In the genomic region with DNA sequence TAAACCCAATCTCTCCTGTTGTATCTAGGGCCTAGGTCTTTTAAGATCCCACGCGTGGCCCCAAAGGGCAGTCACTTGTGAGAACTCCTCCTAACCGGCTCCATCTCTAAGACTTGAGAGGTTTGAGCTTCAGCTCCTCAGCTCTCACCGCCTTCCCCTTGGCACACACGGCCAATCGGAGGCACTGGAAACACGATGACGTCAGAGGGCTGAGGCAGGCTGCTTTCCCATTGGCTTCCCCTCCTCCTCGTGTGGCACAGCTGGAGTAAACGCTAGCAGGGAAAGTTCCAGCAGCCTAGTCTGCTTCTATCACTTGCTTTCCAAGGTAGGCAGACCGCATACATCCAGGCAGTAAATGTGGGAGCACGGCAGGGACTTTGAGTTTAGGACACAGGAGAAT, we compare ENCODE assay signal across 22 mouse cellular contexts.
DNase-seq lines count a peak whose midpoint lies in the region; ATAC-seq and TF ChIP-seq lines count a peak whose summit lies in the region.
"Had no signal": no experiment of that assay in that cellular context is flagged by ENCODE, and none has a peak within 500 bp of the region (broad histone marks: within the 10 kb centered on the region; RNA-seq: fewer than 3 reads in every experiment).

No protein-coding gene starts in this region.

- WGBS in lung, postnatal 0 days, result 56% methylated on average over 12 of the region's 12 CpGs
- WGBS in forebrain, embryonic 11.5 days, result 80% methylated on average over 12 of the region's 12 CpGs

- H3K36me3 ChIP-seq in lung, postnatal 0 days (ENCODE audit: insufficient read depth, low read length), result no peaks in the 10 kb centered on the region
- no peaks in the 10 kb centered on the region for H3K36me3 ChIP-seq in G1E (replicated peaks)
- no peaks in the 10 kb centered on the region for H3K36me3 ChIP-seq in forebrain, embryonic 11.5 days (ENCODE audit: control insufficient read depth, insufficient read depth, low read length)
- H3K36me3 ChIP-seq: embryonic facial prominence, embryonic 15.5 days; heart, embryonic 12.5 days; hindbrain, embryonic 15.5 days; midbrain, embryonic 10.5 days; neural tube, embryonic 15.5 days had no signal

- no peak overlapping the region for H3K9ac ChIP-seq in lung, postnatal 0 days (replicated peaks; ENCODE audit: low read depth)
- no peak overlapping the region for H3K9ac ChIP-seq in forebrain, embryonic 11.5 days (ENCODE audit: low read length)
- H3K9ac ChIP-seq: embryonic facial prominence, embryonic 15.5 days; forebrain, postnatal 0 days; heart, embryonic 12.5 days; hindbrain, embryonic 15.5 days; liver, embryonic 14.5 days; neural tube, embryonic 15.5 days had no signal

- TF ChIP-seq CTCF in lung, postnatal 0 days (IDR thresholded peaks at IDR 0.05), result no peak
- TF ChIP-seq CTCF in G1E (IDR thresholded peaks at IDR 0.05; ENCODE audit: low read depth, low read length), result no peak
- no peak for TF ChIP-seq CTCF in brain, embryonic 14.5 days (IDR thresholded peaks at IDR 0.05; ENCODE audit: borderline replicate concordance, extremely low read depth, insufficient read depth, insufficient read length)

- no peak for TF ChIP-seq POLR2A in brain, embryonic 14.5 days (IDR thresholded peaks at IDR 0.05; ENCODE audit: borderline replicate concordance, extremely low read depth, insufficient read depth, insufficient read length, poor library complexity, severe bottlenecking)

- no peak for TF ChIP-seq EP300 in lung, postnatal 0 days (IDR thresholded peaks at IDR 0.05)

- peak; percentile 40 for DNase-seq in embryo, embryonic 10 days (ENCODE audit: low spot score)
- no peak for DNase-seq in embryo, embryonic 9.5 days (ENCODE audit: extremely low spot score)
- DNase-seq in lung, postnatal 0 days (ENCODE audit: low spot score), result peak; percentile 12
- DNase-seq in lung, postnatal 14 days, result no peak
- no peak for DNase-seq in G1E (ENCODE audit: low spot score)
- peak; percentile 37 for DNase-seq in brain, embryonic 14.5 days (ENCODE audit: low read depth)
- no peak for DNase-seq in forebrain, embryonic 11.5 days (ENCODE audit: low spot score)
- DNase-seq in kidney, postnatal 25 days, result no peak
- DNase-seq: adrenal gland, postnatal 25 days; cerebellum, adult 11 months; forebrain, postnatal 0 days; gastrocnemius, postnatal 14 days; heart, adult 11 months; layer of hippocampus, postnatal 36 days; right cerebral cortex, postnatal 14 days; thymus, postnatal 14 days had no signal

- H3K9me3 ChIP-seq in lung, postnatal 0 days (ENCODE audit: low read length), result no peaks in the 10 kb centered on the region
- H3K9me3 ChIP-seq in G1E (replicated peaks), result peaks cover 61% of the 10 kb centered on the region
- no peaks in the 10 kb centered on the region for H3K9me3 ChIP-seq in forebrain, embryonic 11.5 days (ENCODE audit: control insufficient read depth, low read length)
- H3K9me3 ChIP-seq: embryonic facial prominence, embryonic 15.5 days; heart, embryonic 12.5 days; hindbrain, embryonic 15.5 days; midbrain, embryonic 10.5 days; neural tube, embryonic 15.5 days had no signal

- no peak for ATAC-seq in lung, postnatal 0 days
- no peak for ATAC-seq in G1E (ENCODE audit: extremely low read depth, insufficient number of reproducible peaks, low FRiP score, poor library complexity, severe bottlenecking)
- ATAC-seq in forebrain, embryonic 11.5 days (replicated peaks; ENCODE audit: low FRiP score), result no peak

- H3K27ac ChIP-seq in lung, postnatal 0 days (ENCODE audit: low read length), result no peak overlapping the region
- H3K27ac ChIP-seq in forebrain, embryonic 11.5 days (ENCODE audit: low read depth, low read length), result no peak overlapping the region
- H3K27ac ChIP-seq: embryonic facial prominence, embryonic 15.5 days; hindbrain, embryonic 15.5 days; liver, embryonic 14.5 days; midbrain, embryonic 10.5 days; neural tube, embryonic 15.5 days had no signal

- H3K27me3 ChIP-seq in lung, postnatal 0 days (replicated peaks; ENCODE audit: insufficient read depth, low read length), result no peaks in the 10 kb centered on the region
- no peaks in the 10 kb centered on the region for H3K27me3 ChIP-seq in G1E (ENCODE audit: insufficient read depth, low read length)
- H3K27me3 ChIP-seq in forebrain, embryonic 11.5 days (ENCODE audit: control insufficient read depth, insufficient read depth, low read length), result no peaks in the 10 kb centered on the region
- H3K27me3 ChIP-seq: embryonic facial prominence, embryonic 15.5 days; hindbrain, embryonic 15.5 days; neural tube, embryonic 15.5 days had no signal

- no peak overlapping the region for H3K4me2 ChIP-seq in lung, postnatal 0 days (replicated peaks; ENCODE audit: low read depth, low read length)
- H3K4me2 ChIP-seq in forebrain, embryonic 11.5 days (ENCODE audit: low read depth, low read length, severe bottlenecking), result no peak overlapping the region
- H3K4me2 ChIP-seq: embryonic facial prominence, embryonic 15.5 days; heart, embryonic 12.5 days; hindbrain, embryonic 15.5 days; neural tube, embryonic 15.5 days had no signal

- H3K4me1 ChIP-seq in lung, postnatal 0 days (ENCODE audit: insufficient read depth, low read depth, low read length), result no peaks in the 10 kb centered on the region
- no peaks in the 10 kb centered on the region for H3K4me1 ChIP-seq in G1E (ENCODE audit: insufficient read depth, low read depth, low read length)
- no peaks in the 10 kb centered on the region; the same call in 1 of the 2 replicates for H3K4me1 ChIP-seq in forebrain, embryonic 11.5 days (replicated peaks; ENCODE audit: control insufficient read depth, insufficient read depth, low read length)
- H3K4me1 ChIP-seq: heart, embryonic 12.5 days had no signal

- H3K4me3 ChIP-seq in lung, postnatal 0 days (ENCODE audit: low read depth, low read length), result no peak overlapping the region
- H3K4me3 ChIP-seq in G1E (ENCODE audit: low read depth, low read length), result 0 out of 2 replicates have a peak overlapping the region, but pooled peaks have one; percentile 14
- H3K4me3 ChIP-seq in forebrain, embryonic 11.5 days (ENCODE audit: low read depth, low read length), result no peak overlapping the region
- H3K4me3 ChIP-seq: embryonic facial prominence, embryonic 15.5 days; heart, embryonic 12.5 days; hindbrain, embryonic 15.5 days; midbrain, embryonic 10.5 days; neural tube, embryonic 15.5 days had no signal

Comparison
In these comparisons a context has a peak if more than half of its experiments do, and no peak if none do; other contexts are left out.
1. DNase-seq: peak in embryo, embryonic 10 days (single experiment), lung, postnatal 0 days (single experiment) and brain, embryonic 14.5 days (single experiment); none in embryo, embryonic 9.5 days (single experiment), lung, postnatal 14 days (single experiment), G1E (single experiment), forebrain, embryonic 11.5 days (single experiment) and kidney, postnatal 25 days (0 of 2).